ENCODE assay signal across 14 mouse cellular contexts in genomic region chr11:85864363-85864762, GRCm38 (mm10). TPM values are rescaled to one million over a fixed set of nuclear protein-coding genes. Genes with fewer than 3 reads are reported as not detected.
A peak's percentile ranks its signal among the peaks of the same experiment; 100 is the strongest.
DNase-seq lines count a peak whose midpoint lies in the region; ATAC-seq and TF ChIP-seq lines count a peak whose summit lies in the region.
"Had no signal": no experiment of that assay in that cellular context is flagged by ENCODE, and none has a peak within 500 bp of the region (broad histone marks: within the 10 kb centered on the region; RNA-seq: fewer than 3 reads in every experiment).

No protein-coding gene starts in this region.

- TF ChIP-seq POLR2A in heart, adult 2 months (IDR thresholded peaks at IDR 0.05; ENCODE audit: insufficient read depth, low read depth, low read length), result no peak
- TF ChIP-seq POLR2A in lung, adult 2 months (IDR thresholded peaks at IDR 0.05; ENCODE audit: borderline replicate concordance, extremely low read depth, low read depth, low read length), result no peak

- no peak for DNase-seq in heart, adult 2 months
- no peak for DNase-seq in heart, adult 18-20 months
- no peak for DNase-seq in lung, adult 2 months
- no peak for DNase-seq in lung, adult 18-20 months
- no peak for DNase-seq in ES-E14 (ENCODE audit: low read depth, low spot score)
- peak; percentile 45 for DNase-seq in embryonic facial prominence, embryonic 11.5 days (ENCODE audit: low spot score)
- no peak for DNase-seq in right cerebral cortex, adult 18-20 months
- DNase-seq: right cerebral cortex, postnatal 14 days; thymus, adult 18-20 months had no signal

- no peak overlapping the region for H3K4me2 ChIP-seq in embryonic facial prominence, embryonic 11.5 days (ENCODE audit: low read depth, low read length)
- H3K4me2 ChIP-seq: embryonic facial prominence, embryonic 13.5 days; heart, embryonic 11.5 days had no signal

- in situ Hi-C loops in ES-E14 (cut with MboI; ENCODE audit: low sequenced_read_pairs in 2 of 2, unreplicated experiment in 2 of 2), result no loop called here

- no peaks in the 10 kb centered on the region for H3K79me2 ChIP-seq in heart, adult 2 months (replicated peaks; ENCODE audit: control insufficient read depth, insufficient read depth, low read length)

- no peaks in the 10 kb centered on the region for H3K36me3 ChIP-seq in heart, adult 2 months (ENCODE audit: control insufficient read depth, insufficient read depth, low read length)
- H3K36me3 ChIP-seq in ES-E14 (ENCODE audit: control insufficient read depth, insufficient read depth, low read length, poor library complexity, severe bottlenecking), result no peaks in the 10 kb centered on the region
- no peaks in the 10 kb centered on the region for H3K36me3 ChIP-seq in embryonic facial prominence, embryonic 11.5 days (replicated peaks; ENCODE audit: control insufficient read depth, insufficient read depth, low read depth, low read length)
- H3K36me3 ChIP-seq: embryonic facial prominence, embryonic 13.5 days had no signal

- no peaks in the 10 kb centered on the region for H3K9me3 ChIP-seq in ES-E14 (ENCODE audit: control insufficient read depth, insufficient read depth, low read depth, low read length)
- H3K9me3 ChIP-seq in embryonic facial prominence, embryonic 11.5 days (replicated peaks; ENCODE audit: control insufficient read depth, low read length), result no peaks in the 10 kb centered on the region
- H3K9me3 ChIP-seq: embryonic facial prominence, embryonic 13.5 days had no signal

- H3K27ac ChIP-seq in heart, adult 2 months, result no peak overlapping the region
- H3K27ac ChIP-seq in ES-E14 (ENCODE audit: insufficient read depth, low read depth, low read length, poor library complexity, severe bottlenecking), result no peak overlapping the region
- no peak overlapping the region for H3K27ac ChIP-seq in embryonic facial prominence, embryonic 11.5 days (replicated peaks; ENCODE audit: low read depth, low read length)
- H3K27ac ChIP-seq: embryonic facial prominence, embryonic 13.5 days had no signal

- no peaks in the 10 kb centered on the region for H3K4me1 ChIP-seq in heart, adult 2 months (ENCODE audit: control insufficient read depth, insufficient read depth, low read length)
- H3K4me1 ChIP-seq in lung, adult 2 months (ENCODE audit: control insufficient read depth, insufficient read depth, low read length), result no peaks in the 10 kb centered on the region
- peaks cover 2 to 6% of the 10 kb centered on the region in 2 experiments; a peak in 1 of 4 replicates for H3K4me1 ChIP-seq in ES-E14 (ENCODE audit: control insufficient read depth in 2 of 2, insufficient read depth in 2 of 2, low read length in 2 of 2, poor library complexity in 1 of 2)
- H3K4me1 ChIP-seq in embryonic facial prominence, embryonic 11.5 days (ENCODE audit: control insufficient read depth, insufficient read depth, low read length), result no peaks in the 10 kb centered on the region
- H3K4me1 ChIP-seq: embryonic facial prominence, embryonic 13.5 days had no signal

- H3K4me3 ChIP-seq in heart, adult 2 months, result no peak overlapping the region
- no peak overlapping the region for H3K4me3 ChIP-seq in lung, adult 2 months (replicated peaks; ENCODE audit: extremely low read depth, low read depth, low read length)
- H3K4me3 ChIP-seq in ES-E14 (ENCODE audit: insufficient read depth in 1 of 2, low read depth in 1 of 2, low read length in 2 of 2, poor library complexity in 1 of 2, severe bottlenecking in 1 of 2), result no peak overlapping the region
- no peak overlapping the region for H3K4me3 ChIP-seq in embryonic facial prominence, embryonic 11.5 days (ENCODE audit: low read depth, low read length)
- H3K4me3 ChIP-seq: embryonic facial prominence, embryonic 13.5 days; myocyte had no signal

- no peak overlapping the region for H3K9ac ChIP-seq in heart, adult 2 months (ENCODE audit: low read depth, low read length)
- no peak overlapping the region for H3K9ac ChIP-seq in ES-E14 (ENCODE audit: insufficient read depth, low read depth, low read length, poor library complexity, severe bottlenecking)
- no peak overlapping the region for H3K9ac ChIP-seq in embryonic facial prominence, embryonic 11.5 days (replicated peaks; ENCODE audit: low read length)
- H3K9ac ChIP-seq: embryonic facial prominence, embryonic 13.5 days had no signal

- intact Hi-C loops in heart, adult 2 months (cut with DNase I), result no loop called here

- H3K27me3 ChIP-seq in heart, adult 2 months (ENCODE audit: control insufficient read depth, insufficient read depth, low read length), result no peaks in the 10 kb centered on the region
- no peaks in the 10 kb centered on the region for H3K27me3 ChIP-seq in embryonic facial prominence, embryonic 11.5 days (ENCODE audit: control insufficient read depth, insufficient read depth, low read length)
- H3K27me3 ChIP-seq: embryonic facial prominence, embryonic 13.5 days had no signal

- TF ChIP-seq CTCF in heart, adult 2 months (IDR thresholded peaks at IDR 0.05), result peak; percentile 53
- peak; percentile 34; the same call in 1 of the 2 replicates for TF ChIP-seq CTCF in lung, adult 2 months (IDR thresholded peaks at IDR 0.05; ENCODE audit: insufficient read depth, low read length)

- ATAC-seq in embryonic facial prominence, embryonic 11.5 days (replicated peaks; ENCODE audit: insufficient number of reproducible peaks, low FRiP score, low TSS enrichment, low read depth), result no peak
- ATAC-seq: inflammation-experienced regulatory T-cells, adult 6 months had no signal

- no peak for TF ChIP-seq EP300 in heart, adult 2 months (IDR thresholded peaks at IDR 0.05; ENCODE audit: insufficient read depth, low read depth, low read length)

- WGBS in heart, adult 2 months, result 33% methylated on average over 7 of the region's 7 CpGs
- WGBS in lung, adult 2 months, result 42% methylated on average over 7 of the region's 7 CpGs
- WGBS in embryonic facial prominence, embryonic 11.5 days, result 35% methylated on average over 7 of the region's 7 CpGs

TF ChIP-seq in ES-E14, 5 proteins besides CTCF, POLR2A, EP300 and RAD21:
- TF ChIP-seq ZC3H11A (IDR thresholded peaks at IDR 0.05; ENCODE audit: borderline replicate concordance, low read depth, low read length) (peak; percentile 44; the same call in 1 of the 2 replicates), HCFC1 (IDR thresholded peaks at IDR 0.05; ENCODE audit: borderline replicate concordance, insufficient read depth, low read length) (no peak)

RNA-seq across cellular contexts. Expression of gene Gm11444, which starts 14.2 kb away (rescaled TPM):
- total RNA-seq in heart, adult 2 months (2021), result not detected
- polyA plus RNA-seq in heart, adult 2 months (2012; rRNA removed), result not detected in 2 replicates
- total RNA-seq in heart, adult 18-20 months (2021), result not detected
- polyA plus RNA-seq in lung, adult 2 months (2012; rRNA removed), result not detected in 2 replicates
- total RNA-seq in ES-E14 (2012; rRNA removed), result not detected in 2 replicates
- polyA plus RNA-seq in embryonic facial prominence, embryonic 11.5 days (2014; fragmentation: Nextera tagmentation; extraction: Ambion mirVana), result not detected in 2 replicates
- polyA plus RNA-seq: embryonic facial prominence, embryonic 13.5 days; heart, embryonic 11.5 days; inflammation-experienced regulatory T-cells, adult 6 months; lung, embryonic 16.5 days; myocyte had no signal

RNA-seq across cellular contexts. Expression of gene Tbx4, which starts 21.9 kb away (rescaled TPM):
- not detected for total RNA-seq in heart, adult 2 months (2021)
- polyA plus RNA-seq in heart, adult 2 months (2012; rRNA removed), result 0.09 and 0.55 TPM in 2 replicates
- total RNA-seq in heart, adult 18-20 months (2021), result under 1 TPM in 1 of 2 experiments, not detected in 1; 0.10 TPM
- 79.5 and 80.4 TPM in 2 replicates for polyA plus RNA-seq in lung, adult 2 months (2012; rRNA removed)
- 0.76 and 0.85 TPM in 2 replicates for total RNA-seq in ES-E14 (2012; rRNA removed)
- 0.65 and 1.5 TPM in 2 replicates for polyA plus RNA-seq in embryonic facial prominence, embryonic 11.5 days (2014; fragmentation: Nextera tagmentation; extraction: Ambion mirVana)
- polyA plus RNA-seq: inflammation-experienced regulatory T-cells, adult 6 months had no signal

RNA-seq across cellular contexts. Expression of gene Tbx2, which starts 32.0 kb away (rescaled TPM):
- 1 to 10 TPM; 5.5 to 5.7 TPM for total RNA-seq in heart, adult 2 months (2021)
- 6.9 and 7.5 TPM in 2 replicates for polyA plus RNA-seq in heart, adult 2 months (2012; rRNA removed)
- 1 to 10 TPM; 3.9 to 4.9 TPM for total RNA-seq in heart, adult 18-20 months (2021)
- polyA plus RNA-seq in lung, adult 2 months (2012; rRNA removed), result 257 and 302 TPM in 2 replicates
- 0.48 and 0.80 TPM in 2 replicates for total RNA-seq in ES-E14 (2012; rRNA removed)
- polyA plus RNA-seq in embryonic facial prominence, embryonic 11.5 days (2014; fragmentation: Nextera tagmentation; extraction: Ambion mirVana), result 22.3 and 25.9 TPM in 2 replicates
- polyA plus RNA-seq: inflammation-experienced regulatory T-cells, adult 6 months had no signal
